Comparison of ENCODE assay signal across 17 mouse cellular contexts in the genomic region with DNA sequence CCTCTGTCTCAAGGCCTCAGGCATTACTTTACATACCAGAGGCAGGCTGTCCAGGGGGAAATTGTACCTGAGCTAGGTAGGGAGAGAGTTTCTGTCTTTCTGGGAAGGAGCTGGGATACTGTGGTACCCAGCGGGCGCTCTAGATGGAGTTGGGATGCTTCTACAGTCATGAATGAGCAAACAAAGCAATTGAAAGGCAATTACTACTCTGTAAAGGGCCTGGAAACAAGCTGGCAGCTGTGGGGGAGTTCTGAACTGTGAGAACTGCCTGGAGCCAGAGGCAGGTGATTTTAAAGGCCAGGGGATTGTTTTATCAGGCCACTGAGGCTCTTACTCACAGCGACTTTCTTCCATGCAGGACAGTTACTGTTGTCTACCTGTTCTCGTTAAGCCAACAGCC.
DNase-seq lines count a peak whose midpoint lies in the region; ATAC-seq lines count a peak whose summit lies in the region.
"Had no signal": no experiment of that assay in that cellular context is flagged by ENCODE, and none has a peak within 500 bp of the region (broad histone marks: within the 10 kb centered on the region; RNA-seq: fewer than 3 reads in every experiment).

No protein-coding gene starts in this region.

- no peaks in the 10 kb centered on the region for H3K27me3 ChIP-seq in kidney, embryonic 16.5 days (ENCODE audit: insufficient read depth, low read length)
- 0 out of 2 replicates have a peak, but pooled peaks cover 3% of the 10 kb centered on the region for H3K27me3 ChIP-seq in embryonic facial prominence, embryonic 10.5 days (replicated peaks; ENCODE audit: low read depth, poor library complexity, severe bottlenecking)
- 0 out of 2 replicates have a peak, but pooled peaks cover 2% of the 10 kb centered on the region for H3K27me3 ChIP-seq in limb, embryonic 11.5 days (ENCODE audit: control insufficient read depth, insufficient read depth, low read length)

- DNase-seq in kidney, postnatal 36 days, result no peak
- no peak for DNase-seq in embryonic facial prominence, embryonic 10.5 days (ENCODE audit: low spot score)
- DNase-seq in forelimb bud, embryonic 11.5 days (ENCODE audit: low read depth, low spot score), result peak; percentile 12
- DNase-seq in limb, embryonic 11.5 days (ENCODE audit: low spot score), result no peak
- DNase-seq in frontal cortex, postnatal 10 days (ENCODE audit: low spot score in 2 of 2), result no peak
- DNase-seq in thymus, postnatal 0 days (ENCODE audit: low spot score), result no peak
- DNase-seq: adrenal gland, adult 2 months; cerebellum, adult 9-11 months; gastrocnemius, postnatal 14 days; kidney, postnatal 10 days; liver; lung, embryonic 14.5 days; right cerebral cortex, postnatal 4 days; thymus, adult 2 months had no signal

- H3K4me3 ChIP-seq in kidney, embryonic 16.5 days (ENCODE audit: low read length), result no peak overlapping the region
- no peak overlapping the region for H3K4me3 ChIP-seq in embryonic facial prominence, embryonic 10.5 days
- no peak overlapping the region for H3K4me3 ChIP-seq in limb, embryonic 11.5 days (ENCODE audit: low read depth, low read length)
- H3K4me3 ChIP-seq: heart, embryonic 12.5 days had no signal

- no peak overlapping the region for H3K27ac ChIP-seq in kidney, embryonic 16.5 days (ENCODE audit: low read length)
- H3K27ac ChIP-seq in embryonic facial prominence, embryonic 10.5 days (replicated peaks), result peak overlapping the region; percentile 45
- H3K27ac ChIP-seq in limb, embryonic 11.5 days (replicated peaks; ENCODE audit: low read depth, low read length), result 0 out of 2 replicates have a peak overlapping the region, but pooled peaks have one; percentile 42

- 42% methylated on average over 4 of the region's 4 CpGs for WGBS in kidney, embryonic 16.5 days
- 77% methylated on average over 4 of the region's 4 CpGs for WGBS in embryonic facial prominence, embryonic 10.5 days
- 60% methylated on average over 4 of the region's 4 CpGs for WGBS in limb, embryonic 11.5 days

- H3K4me2 ChIP-seq in kidney, embryonic 16.5 days (replicated peaks; ENCODE audit: low read depth, low read length), result no peak overlapping the region
- H3K4me2 ChIP-seq in limb, embryonic 11.5 days (ENCODE audit: low read depth, severe bottlenecking), result no peak overlapping the region
- H3K4me2 ChIP-seq: heart, embryonic 12.5 days; lung, embryonic 14.5 days had no signal

- H3K4me1 ChIP-seq in kidney, embryonic 16.5 days (ENCODE audit: insufficient read depth, low read length), result peaks cover 19% of the 10 kb centered on the region
- H3K4me1 ChIP-seq in embryonic facial prominence, embryonic 10.5 days, result peaks cover 26% of the 10 kb centered on the region
- peaks cover 6% of the 10 kb centered on the region; the same call in 1 of the 2 replicates for H3K4me1 ChIP-seq in limb, embryonic 11.5 days (ENCODE audit: control insufficient read depth, insufficient read depth, low read length)

- H3K9ac ChIP-seq in kidney, embryonic 16.5 days (replicated peaks; ENCODE audit: low read length), result no peak overlapping the region
- H3K9ac ChIP-seq in limb, embryonic 11.5 days (ENCODE audit: low read length), result no peak overlapping the region
- H3K9ac ChIP-seq: heart, embryonic 12.5 days; lung, embryonic 14.5 days had no signal

- peak; percentile 26; the same call in 1 of the 2 replicates for ATAC-seq in kidney, embryonic 16.5 days (ENCODE audit: low FRiP score, low TSS enrichment)
- no peak for ATAC-seq in limb, embryonic 11.5 days (ENCODE audit: insufficient number of reproducible peaks, low FRiP score, low TSS enrichment, low read depth)
- ATAC-seq in erythroid progenitor cell, adult 5-6 weeks (replicated peaks; ENCODE audit: low FRiP score, poor library complexity, severe bottlenecking), result no peak

- H3K9me3 ChIP-seq in kidney, embryonic 16.5 days (ENCODE audit: low read length), result no peaks in the 10 kb centered on the region
- no peaks in the 10 kb centered on the region for H3K9me3 ChIP-seq in embryonic facial prominence, embryonic 10.5 days
- no peaks in the 10 kb centered on the region for H3K9me3 ChIP-seq in limb, embryonic 11.5 days (ENCODE audit: control insufficient read depth, low read length)
- H3K9me3 ChIP-seq: heart, embryonic 12.5 days had no signal

- no peaks in the 10 kb centered on the region for H3K36me3 ChIP-seq in kidney, embryonic 16.5 days (ENCODE audit: insufficient read depth, low read length)
- H3K36me3 ChIP-seq in embryonic facial prominence, embryonic 10.5 days (replicated peaks), result no peaks in the 10 kb centered on the region
- H3K36me3 ChIP-seq in limb, embryonic 11.5 days (ENCODE audit: control insufficient read depth, insufficient read depth, low read length), result no peaks in the 10 kb centered on the region
- H3K36me3 ChIP-seq: heart, embryonic 12.5 days had no signal
